Mouse (Mus musculus) forebrain, embryonic 11.5 days (tissue): ENCODE measurements around the gene Ccdc110. TPM values are rescaled to one million over a fixed set of nuclear protein-coding genes. Genes with fewer than 3 reads are reported as not detected.

Source experiments
- ATAC-seq: fragments of 200-750 bp; cut with Nextera tagmentation; replicated peaks from 2 replicates; pipeline ENCODE4 v1.8.0; 2017; ENCODE audit warnings: moderate TSS enrichment; ENCODE audit not compliant: low FRiP score
- DNase-seq: peaks from one replicate; pipeline ENCODE4 v3.0.0-alpha.2; 2017; ENCODE audit warnings: low spot score
- H3K27ac ChIP-seq: fragments of 300-500 bp; sonication (generic); 2 replicates; pipeline ENCODE4 v1.5.1; 2014; ENCODE audit warnings: low read depth, low read length
- H3K27me3 ChIP-seq: fragments of 300-500 bp; sonication (generic); 2 replicates; pipeline ENCODE4 v1.6.1; 2014; ENCODE audit warnings: mild to moderate bottlenecking, low read length, mixed read lengths; ENCODE audit not compliant: control insufficient read depth, insufficient read depth
- H3K36me3 ChIP-seq: fragments of 300-500 bp; sonication (generic); 2 replicates; pipeline ENCODE4 v1.6.1; 2014; ENCODE audit warnings: mild to moderate bottlenecking, low read length, moderate library complexity, mixed read lengths; ENCODE audit not compliant: control insufficient read depth, insufficient read depth
- H3K4me1 ChIP-seq: fragments of 300-500 bp; sonication (generic); replicated peaks from 2 replicates; pipeline ENCODE4 v1.6.1; 2014; ENCODE audit warnings: low read length, mixed read lengths; ENCODE audit not compliant: control insufficient read depth, insufficient read depth
- H3K4me2 ChIP-seq: fragments of 300-500 bp; sonication (generic); 2 replicates; pipeline ENCODE4 v1.6.1; 2014; ENCODE audit warnings: low read depth, mild to moderate bottlenecking, low read length, moderate library complexity, mixed read lengths; ENCODE audit not compliant: severe bottlenecking
- H3K4me3 ChIP-seq: fragments of 300-500 bp; sonication (generic); 2 replicates; pipeline ENCODE4 v1.5.1; 2014; ENCODE audit warnings: low read depth, low read length
- H3K9ac ChIP-seq: fragments of 300-500 bp; sonication (generic); 2 replicates; pipeline ENCODE4 v1.6.1; 2014; ENCODE audit warnings: low read length
- H3K9me3 ChIP-seq: fragments of 300-500 bp; sonication (generic); 2 replicates; pipeline ENCODE4 v1.6.1; 2016; ENCODE audit warnings: low read length, mixed read lengths; ENCODE audit not compliant: control insufficient read depth
- WGBS: fragments of 180-500 bp; shearing (Covaris S2); extraction: QIAGEN DNeasy Blood & Tissue Kit; methylation state at CpG from one replicate; pipeline ENCODE4 v1.1.7; 2014; 5-methylcytosine and 5-hydroxymethylcytosine counted together
- polyA plus RNA-seq: library from polyadenylated mRNA; unstranded; fragments of >200 nt; fragmentation: Nextera tagmentation; extraction: Ambion mirVana; gene quantifications from 2 replicates; pipeline ENCODE4 v1.2.1, GENCODE M21; 2014

Gene Ccdc110
- polyA plus RNA-seq, 1 experiment from 2014 or later: 0.23 TPM

DNA sequence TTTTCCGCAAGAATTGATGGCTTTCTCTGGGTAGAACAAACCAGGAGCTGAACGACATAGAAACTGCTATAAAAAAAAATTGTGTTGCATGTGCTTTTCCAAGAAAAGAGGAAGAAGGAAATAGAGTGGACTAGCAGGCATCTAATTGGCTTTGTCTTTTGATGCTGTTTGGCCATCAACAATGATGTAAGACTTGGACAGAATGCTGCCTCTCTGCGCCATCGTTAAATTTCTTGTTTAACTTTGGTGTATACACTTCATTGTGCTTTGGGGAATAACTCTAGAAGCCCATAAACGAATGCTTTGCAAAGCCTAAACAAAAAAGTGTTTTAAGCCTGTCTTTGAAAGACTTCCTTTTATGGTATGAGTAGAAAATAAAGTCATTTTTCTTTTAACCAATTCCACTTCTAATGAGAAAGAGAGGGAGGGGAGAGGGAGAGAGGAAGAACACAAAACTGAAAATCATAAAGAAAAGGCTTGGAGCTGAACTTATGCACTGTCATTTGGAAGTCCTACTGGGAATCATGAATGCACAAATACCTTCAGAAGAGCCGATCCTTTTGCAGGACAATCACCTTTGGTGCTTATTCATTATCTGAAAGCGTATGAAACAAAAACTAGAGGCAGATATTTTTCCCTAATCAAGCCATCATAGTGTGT, 28.7 kb upstream of the Ccdc110 start:
- no peaks in the 10 kb centered on the region for H3K9me3 ChIP-seq
- H3K4me1 ChIP-seq: no peaks in the 10 kb centered on the region; the same call in 1 of the 2 replicates
- WGBS: 38% methylated on average over 7 of the region's 7 CpGs
- H3K27ac ChIP-seq: no peak overlapping the region
- DNase-seq (no peak), ATAC-seq (peak; percentile 59)
- no peak overlapping the region for H3K9ac ChIP-seq
- no peak overlapping the region for H3K4me3 ChIP-seq
- no peaks in the 10 kb centered on the region for H3K27me3 ChIP-seq
- H3K36me3 ChIP-seq: no peaks in the 10 kb centered on the region
- peak overlapping the region; percentile 13; the same call in 1 of the 2 replicates for H3K4me2 ChIP-seq

DNA sequence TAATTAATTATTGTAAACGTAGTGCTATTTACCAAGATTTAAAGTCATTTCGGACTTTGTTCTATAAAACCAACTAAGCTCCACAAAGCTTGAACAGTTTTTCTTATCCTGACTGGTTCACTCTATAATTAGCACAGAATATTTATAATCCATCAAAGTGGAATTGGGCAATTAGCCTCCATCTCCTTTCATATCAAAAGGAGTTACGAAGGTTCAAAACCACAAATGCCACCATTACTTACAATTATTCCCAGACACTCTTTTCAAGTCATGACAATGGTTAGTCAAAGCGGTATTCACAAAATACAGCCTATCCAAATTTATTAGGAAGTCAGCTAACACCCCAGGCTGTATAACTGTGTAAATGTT, 28.2 kb upstream of the Ccdc110 start:
- no peak overlapping the region for H3K4me2 ChIP-seq
- H3K4me1 ChIP-seq: no peaks in the 10 kb centered on the region; the same call in 1 of the 2 replicates
- H3K9ac ChIP-seq: no peak overlapping the region
- no peak overlapping the region for H3K27ac ChIP-seq
- H3K27me3 ChIP-seq: no peaks in the 10 kb centered on the region
- no peak overlapping the region for H3K4me3 ChIP-seq
- ATAC-seq (peak; percentile 63), DNase-seq (no peak)
- H3K9me3 ChIP-seq: no peaks in the 10 kb centered on the region
- no peaks in the 10 kb centered on the region for H3K36me3 ChIP-seq
- WGBS: 54% methylated on average over 4 of the region's 4 CpGs

DNA sequence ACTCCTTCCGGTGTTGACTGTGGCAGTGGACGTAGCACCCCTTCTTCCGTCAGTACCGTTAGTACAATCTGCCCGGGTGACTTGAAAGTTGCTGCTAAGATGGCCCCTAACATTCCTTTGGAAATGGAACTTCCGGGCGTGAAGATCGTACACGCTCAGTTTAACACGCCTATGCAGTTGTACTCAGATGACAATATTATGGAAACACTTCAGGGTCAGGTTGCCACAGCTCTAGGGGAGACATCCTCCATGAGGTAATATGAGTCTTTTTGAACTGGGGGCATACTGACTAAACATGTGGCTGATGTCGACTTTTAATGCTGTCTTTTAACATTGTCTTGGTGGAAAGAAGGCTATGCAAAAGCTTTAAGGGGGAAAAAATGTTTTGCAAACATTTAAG, 20.7 kb upstream of the Ccdc110 start:
- DNase-seq (no peak), ATAC-seq (no peak)
- Histone ChIP-seq H3K9me3 (no peaks in the 10 kb centered on the region), H3K9ac (no peak overlapping the region), H3K4me3 (no peak overlapping the region), H3K36me3 (no peaks in the 10 kb centered on the region), H3K4me1 (no peaks in the 10 kb centered on the region), H3K27ac (no peak overlapping the region), H3K4me2 (no peak overlapping the region), H3K27me3 (no peaks in the 10 kb centered on the region)
- WGBS: 87% methylated on average over 11 of the region's 11 CpGs

DNA sequence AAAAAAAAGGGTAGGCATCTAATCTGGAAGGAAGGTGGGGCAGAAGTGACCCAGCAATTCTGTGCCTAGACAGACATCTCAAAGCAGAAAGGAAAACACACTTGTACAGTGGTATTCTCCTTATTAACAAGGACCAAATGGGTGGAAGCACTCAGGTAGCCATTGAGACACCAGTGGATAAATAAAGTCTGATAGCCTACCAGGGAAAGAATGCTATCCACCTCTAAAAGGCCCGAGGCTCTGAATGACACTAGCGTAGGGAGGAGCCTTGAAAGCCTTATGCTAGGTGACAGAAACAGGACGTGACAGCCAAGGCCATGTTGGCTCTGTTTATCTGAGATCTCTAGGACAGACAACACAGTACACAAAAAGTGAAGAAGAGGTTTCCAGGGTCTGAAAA, 17.9 kb upstream of the Ccdc110 start:
- no peak overlapping the region for H3K27ac ChIP-seq
- H3K9me3 ChIP-seq: no peaks in the 10 kb centered on the region
- H3K36me3 ChIP-seq: no peaks in the 10 kb centered on the region
- no peak overlapping the region for H3K4me2 ChIP-seq
- no peaks in the 10 kb centered on the region for H3K27me3 ChIP-seq
- no peak for ATAC-seq
- H3K9ac ChIP-seq: no peak overlapping the region
- H3K4me3 ChIP-seq: no peak overlapping the region
- no peaks in the 10 kb centered on the region for H3K4me1 ChIP-seq
- WGBS: 87% methylated on average over 3 of the region's 3 CpGs
- DNase-seq: no peak

GRCm38 (mm10) chr8:45917040-45917679, 17.3 kb upstream of the Ccdc110 start:
- no peak overlapping the region for H3K27ac ChIP-seq
- no peak overlapping the region for H3K4me3 ChIP-seq
- H3K36me3 ChIP-seq: no peaks in the 10 kb centered on the region
- no peaks in the 10 kb centered on the region for H3K27me3 ChIP-seq
- DNase-seq: no peak
- no peak for ATAC-seq
- H3K9ac ChIP-seq: no peak overlapping the region
- WGBS: 86% methylated on average over 20 of the region's 20 CpGs
- no peaks in the 10 kb centered on the region for H3K9me3 ChIP-seq
- H3K4me1 ChIP-seq: no peaks in the 10 kb centered on the region
- H3K4me2 ChIP-seq: no peak overlapping the region

DNA sequence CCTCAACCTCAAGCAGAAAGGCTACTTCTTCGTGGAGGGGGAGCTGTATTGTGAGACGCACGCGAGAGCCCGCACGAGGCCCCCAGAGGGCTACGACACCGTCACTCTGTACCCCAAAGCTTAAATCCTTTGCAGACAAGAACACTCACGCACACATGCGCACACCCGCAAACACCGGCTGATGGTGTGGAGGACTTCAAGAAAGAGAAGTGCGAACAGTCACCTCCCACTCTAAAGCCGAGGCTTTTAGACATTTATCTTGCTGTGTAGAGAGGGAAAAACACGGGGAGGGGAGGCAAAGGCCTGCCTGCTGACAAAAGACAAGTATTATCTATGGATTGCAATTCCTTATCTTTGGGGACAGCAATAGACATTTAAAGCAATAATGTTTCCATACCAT, 15.5 kb upstream of the Ccdc110 start:
- Histone ChIP-seq H3K27ac (no peak overlapping the region), H3K9ac (no peak overlapping the region), H3K27me3 (no peaks in the 10 kb centered on the region), H3K4me1 (no peaks in the 10 kb centered on the region), H3K36me3 (no peaks in the 10 kb centered on the region), H3K4me2 (no peak overlapping the region), H3K4me3 (no peak overlapping the region), H3K9me3 (no peaks in the 10 kb centered on the region; the same call in 1 of the 2 replicates)
- ATAC-seq: no peak
- WGBS: 90% methylated on average over 15 of the region's 15 CpGs
- no peak for DNase-seq

GRCm38 (mm10) chr8:45920392-45920791, 14.0 kb upstream of the Ccdc110 start:
- H3K4me1 ChIP-seq: no peaks in the 10 kb centered on the region
- no peaks in the 10 kb centered on the region; the same call in 1 of the 2 replicates for H3K9me3 ChIP-seq
- ATAC-seq (no peak), DNase-seq (no peak)
- no peak overlapping the region for H3K9ac ChIP-seq
- H3K27ac ChIP-seq: no peak overlapping the region
- H3K4me3 ChIP-seq: no peak overlapping the region
- 91% methylated on average over 7 of the region's 7 CpGs for WGBS
- H3K36me3 ChIP-seq: no peaks in the 10 kb centered on the region
- H3K27me3 ChIP-seq: no peaks in the 10 kb centered on the region
- no peak overlapping the region for H3K4me2 ChIP-seq

GRCm38 (mm10) chr8:45922116-45922515, 12.3 kb upstream of the Ccdc110 start:
- Histone ChIP-seq H3K9ac (no peak overlapping the region), H3K9me3 (no peaks in the 10 kb centered on the region; the same call in 1 of the 2 replicates), H3K36me3 (no peaks in the 10 kb centered on the region), H3K4me3 (no peak overlapping the region), H3K4me1 (no peaks in the 10 kb centered on the region), H3K27ac (no peak overlapping the region), H3K27me3 (no peaks in the 10 kb centered on the region), H3K4me2 (no peak overlapping the region)
- no peak for DNase-seq
- WGBS: 96% methylated on average over 7 of the region's 7 CpGs
- ATAC-seq: no peak

DNA sequence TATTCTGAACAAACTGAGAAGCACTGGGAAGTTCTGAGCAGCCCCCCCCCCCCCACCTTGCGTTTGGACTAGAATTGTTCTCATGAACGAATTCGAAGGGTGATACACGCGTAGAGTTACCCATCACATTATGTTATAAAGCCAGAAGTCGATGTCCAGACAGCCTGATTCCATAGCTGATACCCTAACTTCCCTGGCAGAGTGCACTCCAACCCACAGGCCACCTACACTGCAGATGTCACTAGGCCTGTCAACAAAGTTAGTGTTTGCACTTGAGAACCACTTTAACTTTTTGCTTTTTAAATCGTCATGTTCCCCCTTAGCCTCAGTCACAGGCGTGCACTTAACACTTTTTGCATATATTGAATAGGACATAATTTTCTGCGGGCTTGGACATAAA, 2.6 kb downstream of the Ccdc110 start:
- no peaks in the 10 kb centered on the region for H3K4me1 ChIP-seq
- H3K4me3 ChIP-seq: no peak overlapping the region
- H3K9me3 ChIP-seq: no peaks in the 10 kb centered on the region
- no peak overlapping the region for H3K9ac ChIP-seq
- no peak for DNase-seq
- H3K36me3 ChIP-seq: no peaks in the 10 kb centered on the region
- 90% methylated on average over 9 of the region's 9 CpGs for WGBS
- no peak overlapping the region for H3K27ac ChIP-seq
- ATAC-seq: no peak
- H3K4me2 ChIP-seq: no peak overlapping the region
- H3K27me3 ChIP-seq: no peaks in the 10 kb centered on the region
